Mouse (Mus musculus) heart, adult 2 months (tissue): ENCODE measurements around the gene Arnt.

Source experiments
- CTCF ChIP-seq: fragments of 200-600 bp; IDR thresholded peaks from 2 replicates; pipeline ENCODE4 v1.8.1; 2022; ENCODE audit warnings: antibody characterized with exemption, mild to moderate bottlenecking, moderate library complexity
- POLR2A ChIP-seq: fragments of 200-500 bp; IDR thresholded peaks from 2 replicates; pipeline ENCODE4 v1.6.1; 2011; ENCODE audit warnings: mild to moderate bottlenecking, low read depth, low read length, control low read depth; ENCODE audit not compliant: insufficient read depth

- no peak for TF ChIP-seq CTCF
- TF ChIP-seq POLR2A, result no peak
Observed at GRCm38 (mm10) chr3:95539837-95540236, 105.6 kb downstream of the Arnt start.
